Mouse (Mus musculus) liver (tissue): ENCODE measurements around the gene Zfp771.
"Not testable (repeated sequence)": the region's sequence is repeated elsewhere in the genome, so short reads cannot be mapped to it uniquely, and the experiment has no call there.

Source experiments
- DNase-seq: peaks from one replicate; pipeline ENCODE4 v3.0.0-alpha.2; 2020; ENCODE audit warnings: mixed read lengths

The Zfp771 gene

DNA sequence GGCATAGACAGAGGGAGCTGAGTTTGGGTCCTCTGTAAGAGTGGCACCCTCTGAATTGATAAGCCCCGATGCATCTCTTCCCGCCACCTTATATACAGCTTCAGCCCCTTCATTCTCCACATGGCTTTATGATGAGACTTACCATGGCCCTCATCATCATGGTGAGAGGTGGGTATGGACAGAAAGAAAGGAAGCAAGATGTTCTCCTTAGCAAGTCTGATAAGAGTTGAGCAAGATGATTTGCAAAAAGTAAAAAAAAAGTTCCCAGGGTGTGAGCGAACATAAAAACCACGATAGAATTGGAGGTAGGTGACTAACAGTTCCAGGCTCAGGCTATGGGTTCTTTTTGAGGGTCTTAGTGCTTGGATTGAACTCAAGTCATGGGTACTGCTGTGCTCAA lies 25.4 kb upstream of the Zfp771 start:
- DNase-seq, result no peak

GRCm38 (mm10) chr7:127220440-127220839 lies 23.6 kb upstream of the Zfp771 start:
- DNase-seq, result no peak

- no peak for DNase-seq
These were observed 21.0 kb upstream of the Zfp771 start for GRCm38 (mm10) chr7:127223106-127223505.

DNA sequence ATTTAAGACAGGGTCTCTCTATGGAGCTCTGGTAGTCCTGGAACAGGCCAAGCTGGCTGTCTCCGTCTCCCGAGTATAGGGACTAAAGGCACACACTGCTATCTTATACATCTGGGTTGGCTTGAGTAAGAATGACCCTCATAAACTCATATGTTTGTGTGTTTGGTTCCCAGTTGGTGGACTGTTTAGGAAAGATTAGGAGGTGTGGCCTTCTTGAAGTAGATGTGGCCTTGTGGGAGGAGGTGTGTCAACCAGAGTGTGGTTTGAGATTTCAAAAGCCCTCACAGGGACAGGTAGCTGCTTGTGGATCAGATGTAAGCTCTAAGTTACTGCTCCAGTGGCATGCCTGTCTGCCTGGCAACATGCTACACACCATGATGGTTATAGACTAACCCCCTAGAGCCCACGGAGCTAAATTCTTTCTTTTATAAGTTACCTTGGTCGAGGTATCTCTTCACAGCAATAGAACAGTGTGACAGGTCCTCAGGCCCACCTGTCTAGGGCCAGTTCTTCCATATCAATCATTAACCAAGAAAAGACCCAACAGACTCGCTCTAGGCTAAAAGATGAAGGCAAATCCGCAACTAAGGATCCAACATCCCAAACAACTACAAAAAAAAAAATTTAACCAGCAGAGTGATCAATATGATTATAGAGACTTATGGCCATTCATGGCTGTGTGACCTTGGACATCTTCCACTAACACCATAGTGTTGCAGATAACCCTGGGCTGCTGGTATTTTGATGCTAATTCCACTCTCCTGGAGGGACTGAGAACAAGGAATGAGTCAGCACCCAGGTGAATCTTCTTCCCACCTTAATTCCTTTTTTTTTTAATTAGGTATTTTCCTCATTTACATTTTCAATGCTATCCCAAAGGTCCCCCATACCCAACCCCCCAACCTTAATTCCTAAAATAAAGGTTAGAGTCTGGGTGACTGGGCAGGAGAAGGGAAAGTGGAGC lies 20.3 kb upstream of the Zfp771 start:
- DNase-seq, result peak; percentile 60

DNA sequence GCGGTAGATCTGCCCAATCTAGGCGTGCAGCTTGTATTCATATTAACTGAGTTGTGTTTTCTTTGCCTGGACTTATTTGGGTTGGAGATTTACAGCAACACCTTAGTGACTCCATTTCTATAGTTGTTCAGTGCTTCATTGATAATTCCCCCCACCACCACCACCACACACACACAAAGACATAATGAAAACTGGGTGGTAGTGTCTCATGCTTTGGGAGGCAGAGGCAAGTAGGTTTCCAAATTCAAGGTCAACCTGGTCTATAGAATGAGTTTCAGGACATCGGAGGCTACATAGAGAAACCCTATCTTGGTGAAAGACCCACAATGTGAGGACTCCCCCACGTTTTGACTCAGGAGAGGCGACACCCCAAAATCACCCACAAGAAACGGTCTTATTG lies 19.5 kb upstream of the Zfp771 start:
- DNase-seq, result no peak

DNA sequence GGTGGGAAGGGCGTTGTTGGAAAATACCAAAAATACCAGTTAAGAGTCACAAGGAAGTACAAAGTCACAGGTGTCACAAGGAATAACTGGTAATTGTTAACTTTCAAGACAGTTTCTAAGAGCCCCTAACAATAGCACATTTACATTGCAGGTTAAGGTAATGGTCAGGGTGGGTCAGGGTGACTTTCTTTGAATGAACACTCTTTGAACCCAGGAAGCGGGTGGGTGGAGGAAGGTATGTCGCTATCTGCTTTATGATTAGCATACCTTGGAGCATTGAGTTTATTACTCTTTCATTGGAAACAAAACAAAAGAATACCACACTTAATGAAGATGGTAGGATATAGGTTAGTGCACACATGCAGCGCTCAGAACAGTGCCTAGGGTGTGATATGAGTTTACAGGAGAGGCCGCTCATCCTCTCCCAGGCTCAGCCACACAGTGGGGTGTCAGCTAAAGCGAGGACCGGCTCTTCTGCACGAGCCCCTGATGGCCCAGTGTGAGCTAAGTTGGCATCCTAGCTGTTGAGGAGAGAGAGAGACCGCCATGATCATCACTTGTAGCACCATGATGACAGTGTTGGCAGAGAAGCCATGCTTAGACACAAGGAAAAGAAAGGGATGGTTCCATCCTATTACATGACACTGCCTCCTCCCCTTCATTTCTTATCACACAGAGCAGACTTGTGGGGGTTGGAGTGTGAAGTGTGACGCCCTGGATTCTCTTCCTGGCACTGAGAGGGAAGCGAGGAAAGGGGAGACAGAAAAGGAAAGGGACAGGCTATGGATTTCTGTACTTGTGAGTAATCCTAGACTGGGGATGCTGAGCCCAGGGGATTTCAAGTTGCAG lies 18.7 kb upstream of the Zfp771 start:
- peak; percentile 79 for DNase-seq

- DNase-seq, result peak; percentile 91
These were observed 15.3 kb upstream of the Zfp771 start for GRCm38 (mm10) chr7:127228615-127229303.

- no peak for DNase-seq
These were observed 12.7 kb upstream of the Zfp771 start for GRCm38 (mm10) chr7:127231376-127231775.

- DNase-seq, result peak; percentile 4
These were observed 12.1 kb upstream of the Zfp771 start for GRCm38 (mm10) chr7:127231826-127232621.

DNA sequence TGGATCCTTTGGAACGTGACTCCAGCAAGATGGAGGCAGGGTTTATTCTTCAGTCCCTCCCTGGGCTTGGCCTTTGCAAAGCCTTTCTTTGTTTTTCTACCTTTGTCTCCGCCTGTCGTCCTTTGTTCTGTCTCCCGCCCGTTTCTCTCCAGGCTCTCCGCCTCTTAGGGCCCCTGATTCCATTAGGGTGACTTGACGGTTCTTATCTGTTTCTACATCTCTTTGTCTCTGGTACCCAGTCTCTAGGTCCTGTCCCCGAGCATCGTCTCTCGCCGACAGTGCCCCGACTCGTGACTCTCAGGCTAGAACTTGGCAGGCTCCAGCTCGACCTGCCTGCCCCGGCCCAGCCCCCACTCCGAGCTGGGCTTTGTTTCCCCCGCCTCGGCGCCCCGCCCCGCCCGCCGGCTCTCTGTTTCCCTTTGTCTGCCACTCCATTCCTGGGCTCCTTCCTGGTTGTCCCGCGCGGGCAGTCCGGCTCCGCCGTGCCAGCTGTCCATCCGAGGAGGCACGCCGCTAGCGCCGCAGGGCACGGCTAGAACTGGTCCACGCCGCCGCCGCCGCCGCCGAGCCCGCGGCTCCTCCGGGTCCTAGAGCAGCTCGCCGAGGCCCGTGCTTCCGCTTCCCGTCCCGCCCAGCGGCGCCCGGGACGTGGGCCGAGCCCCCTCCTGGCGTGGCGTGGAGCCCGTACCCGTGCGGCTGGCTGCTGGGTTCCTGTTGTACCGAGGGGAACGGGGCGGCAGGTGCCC lies 11.3 kb upstream of the Zfp771 start, which contains the start of the genes Zfp553 and Sept1:
TSS of gene Zfp553 (plus strand) at position 440 of the 746 bp plus-strand sequence.
TSS of gene Sept1 (minus strand) at position 509 of the 746 bp plus-strand sequence.
- DNase-seq, result peak; percentile 85

- no peak for DNase-seq
These were observed 10.7 kb upstream of the Zfp771 start for GRCm38 (mm10) chr7:127233368-127233749.

GRCm38 (mm10) chr7:127233765-127234164 lies 10.3 kb upstream of the Zfp771 start:
- DNase-seq, result no peak

DNA sequence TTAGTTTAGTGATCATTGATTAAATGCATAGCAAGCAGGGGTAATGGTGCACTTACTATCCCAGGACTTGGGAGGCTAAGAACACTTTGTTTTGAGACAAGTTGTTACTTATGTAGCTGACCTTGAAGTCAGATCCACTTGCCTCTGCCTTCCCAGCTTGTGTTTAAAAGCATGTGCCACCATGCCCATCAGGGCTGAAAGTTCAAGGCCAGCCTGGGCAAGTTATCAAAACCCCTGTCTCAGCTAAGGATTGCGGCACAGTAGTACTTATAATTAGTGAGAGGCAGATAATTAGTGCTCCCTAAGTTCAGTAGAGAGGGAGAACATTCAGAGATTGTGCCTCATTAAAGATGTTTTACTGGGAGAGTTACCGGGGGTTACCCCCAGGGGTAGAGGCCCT lies 9.3 kb upstream of the Zfp771 start:
- no peak for DNase-seq

GRCm38 (mm10) chr7:127243361-127243867 lies 660 bp upstream of the Zfp771 start:
- no peak for DNase-seq

DNA sequence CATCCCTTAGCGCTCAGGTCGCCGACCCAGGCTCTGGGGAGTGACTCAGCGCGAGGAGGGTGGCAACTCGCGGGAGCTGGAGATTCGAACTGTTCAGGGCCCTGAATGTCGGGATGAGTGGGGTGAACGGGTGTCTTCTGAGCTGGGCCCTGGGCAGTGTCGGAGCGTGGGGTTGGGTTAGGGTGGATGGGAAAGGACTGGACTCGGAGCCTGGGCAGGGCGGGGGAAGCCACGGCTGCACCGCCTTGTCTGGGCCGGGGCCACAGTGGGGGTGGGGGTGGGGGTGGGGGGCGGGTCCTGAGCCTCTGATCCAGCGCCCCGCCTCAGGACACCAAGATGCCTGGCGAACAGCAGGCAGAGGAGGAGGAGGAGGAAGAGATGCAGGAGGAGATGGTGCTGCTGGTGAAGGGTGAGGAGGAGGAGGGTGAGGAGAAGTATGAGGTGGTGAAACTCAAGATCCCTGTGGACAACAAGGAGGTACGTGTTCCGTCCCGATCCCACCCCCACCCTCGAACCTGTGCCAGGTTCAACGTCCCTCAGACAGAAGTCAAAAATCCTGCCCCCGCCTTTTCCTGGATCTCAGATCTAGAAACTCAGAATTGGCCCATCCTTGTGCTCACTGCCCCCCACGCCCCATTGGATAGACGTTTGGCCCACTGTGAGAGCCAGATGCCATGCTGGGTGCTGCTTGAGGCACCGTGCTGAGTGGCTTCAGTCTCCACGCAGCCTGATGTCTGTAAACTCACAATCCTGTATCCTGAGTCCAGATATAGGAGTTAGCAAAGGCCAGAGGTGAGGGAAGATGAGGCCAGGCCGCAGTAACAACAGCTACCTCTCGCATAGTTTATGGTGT lies 810 bp downstream of the Zfp771 start:
- peak; percentile 64 for DNase-seq

GRCm38 (mm10) chr7:127250511-127250910 lies 6.4 kb downstream of the Zfp771 start:
- not testable (repeated sequence) for DNase-seq

DNA sequence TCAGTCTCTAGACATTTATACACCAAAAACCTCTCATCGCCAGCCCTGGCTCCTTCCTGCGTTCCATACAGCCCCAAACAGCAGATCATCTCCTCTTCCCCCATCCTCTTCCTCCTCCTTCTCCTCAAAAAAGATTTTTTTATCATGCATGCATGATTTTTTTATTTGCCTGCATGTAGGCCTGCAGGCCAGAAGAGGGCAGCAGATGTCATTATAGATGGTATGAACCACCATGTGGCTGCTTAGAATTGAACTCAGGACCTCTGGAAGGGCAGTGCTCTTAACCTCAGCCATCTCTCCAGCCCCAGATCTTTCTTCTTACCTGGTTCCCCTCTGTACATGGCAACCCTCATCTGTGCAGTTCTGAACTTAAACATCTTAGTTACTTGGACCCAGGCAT lies 8.3 kb downstream of the Zfp771 start:
- peak; percentile 37 for DNase-seq

- DNase-seq, result no peak
These were observed 9.3 kb downstream of the Zfp771 start for GRCm38 (mm10) chr7:127253341-127253740.

GRCm38 (mm10) chr7:127253821-127254769 lies 10.0 kb downstream of the Zfp771 start:
- peak; percentile 96 for DNase-seq
